Mouse (Mus musculus) left cerebral cortex, adult 8-10 months (tissue): Measurements from ENCODE around the gene Cacna1e. TPM values are rescaled to one million over a fixed set of nuclear protein-coding genes. Genes with fewer than 3 reads are reported as not detected.

ENCODE experiments used
- DNase-seq, 2 experiments: peaks; one replicate each; pipeline ENCODE4 v3.0.0; 2022; ENCODE audit warnings: low spot score in 2 of 2
- total RNA-seq, 4 experiments: library from RNA; stranded (reverse); gene quantifications; 2 replicates each; pipeline ENCODE4 v1.2.4; 2022

Cacna1e gene
- total RNA-seq, 4 experiments from 2014 or later, result 127 to 161 (median 141) TPM

- no peak for DNase-seq
Measured at GRCm38 (mm10) chr1:154416384-154417155, 467.7 kb downstream of the Cacna1e start.

- DNase-seq, result no peak
Measured at GRCm38 (mm10) chr1:154415826-154416225, 468.5 kb downstream of the Cacna1e start.

- DNase-seq, result no peak
Measured at GRCm38 (mm10) chr1:154413138-154413537, 471.2 kb downstream of the Cacna1e start.

- no peak for DNase-seq
Measured at GRCm38 (mm10) chr1:154409051-154409450, 475.2 kb downstream of the Cacna1e start.

GRCm38 (mm10) chr1:154391979-154392378, 492.3 kb downstream of the Cacna1e start:
- no peak for DNase-seq

Other genes starting within 250 kb of the Cacna1e start
- gene Ier5, start 215.1 kb upstream of the Cacna1e start, total RNA-seq, result 10 to 100 TPM; 43.5 to 50.4 (median 47.5) TPM